Mouse (Mus musculus): ENCODE measurements around the gene Atf2. TPM values are rescaled to one million over a fixed set of nuclear protein-coding genes. Genes with fewer than 3 reads are reported as not detected.

Atf2 gene
- polyA plus RNA-seq (2012; rRNA removed), result 8.7 and 9.8 TPM in 2 replicates

DNA sequence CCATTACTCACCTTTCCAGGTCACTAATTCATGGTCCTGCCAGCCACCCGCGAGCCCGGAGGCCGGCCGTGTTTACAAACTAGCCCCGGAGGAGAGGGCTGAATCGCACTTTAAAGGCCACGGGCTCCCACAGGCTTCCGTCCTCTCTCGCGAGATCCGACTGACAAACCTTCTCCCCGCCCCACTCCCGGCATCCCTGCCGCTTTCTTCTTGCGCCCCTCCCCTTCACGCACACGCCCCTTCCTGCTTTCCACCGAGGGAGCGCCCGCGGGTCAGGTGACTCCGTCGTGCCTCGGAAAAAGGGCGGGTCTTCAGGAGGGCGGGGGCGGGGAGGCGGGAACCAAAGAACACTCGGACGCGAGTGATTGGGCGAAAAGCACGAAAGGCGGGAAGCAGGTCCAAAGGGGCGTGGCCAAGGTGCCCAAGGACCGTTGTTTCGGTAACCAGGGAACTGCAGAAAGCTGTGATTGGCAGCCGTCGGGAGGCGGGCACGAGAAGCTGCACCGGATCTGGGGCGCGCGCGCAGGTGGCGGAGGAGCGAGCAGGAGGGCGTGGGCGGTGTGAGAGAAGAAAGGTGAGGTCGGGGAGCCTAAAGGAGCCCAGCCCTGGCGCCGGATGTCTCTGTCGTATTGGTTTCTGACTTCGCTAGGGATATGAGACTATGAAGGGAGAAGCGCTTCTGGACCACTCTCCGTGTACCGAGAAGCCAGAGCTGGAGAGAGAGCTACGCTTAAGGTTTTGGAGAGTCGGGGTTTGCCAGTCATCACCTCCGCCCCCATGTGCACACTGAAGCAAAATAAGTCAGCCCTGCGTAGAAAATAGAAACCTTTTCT is at the start of gene Atf2:
Gene Atf2, minus strand, starts transcription at position 176 of the 833 bp plus-strand sequence.

DNA sequence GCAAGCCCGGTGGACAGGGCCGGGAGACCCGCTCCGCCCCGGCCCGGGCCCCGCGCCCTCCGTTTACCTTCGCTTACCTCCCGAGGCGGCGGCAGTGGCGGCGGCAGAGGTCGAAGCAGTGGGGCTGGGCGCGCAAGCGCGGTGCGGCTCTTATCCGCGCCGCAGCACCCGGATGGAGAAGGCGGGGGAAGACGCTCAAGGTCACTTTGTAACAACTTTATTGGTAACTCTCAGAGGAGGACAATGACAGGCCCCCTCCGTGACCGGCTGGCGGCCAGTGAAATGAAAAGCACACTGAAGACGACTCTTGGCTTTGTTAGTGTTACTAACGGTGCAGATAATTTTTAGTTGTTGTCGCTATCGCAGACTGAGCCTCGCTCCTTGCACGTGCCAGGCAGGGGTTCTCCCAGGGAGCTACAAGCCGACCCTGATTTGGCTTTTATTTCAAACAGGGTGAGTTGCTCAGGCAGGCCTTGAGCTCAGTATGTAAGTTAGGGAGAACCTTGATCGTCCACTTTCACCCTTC is 18.8 kb upstream of the Atf2 start, which contains the start of gene Atp5g3:
Gene Atp5g3, minus strand, starts transcription at position 152 of the 526 bp plus-strand sequence.

DNA sequence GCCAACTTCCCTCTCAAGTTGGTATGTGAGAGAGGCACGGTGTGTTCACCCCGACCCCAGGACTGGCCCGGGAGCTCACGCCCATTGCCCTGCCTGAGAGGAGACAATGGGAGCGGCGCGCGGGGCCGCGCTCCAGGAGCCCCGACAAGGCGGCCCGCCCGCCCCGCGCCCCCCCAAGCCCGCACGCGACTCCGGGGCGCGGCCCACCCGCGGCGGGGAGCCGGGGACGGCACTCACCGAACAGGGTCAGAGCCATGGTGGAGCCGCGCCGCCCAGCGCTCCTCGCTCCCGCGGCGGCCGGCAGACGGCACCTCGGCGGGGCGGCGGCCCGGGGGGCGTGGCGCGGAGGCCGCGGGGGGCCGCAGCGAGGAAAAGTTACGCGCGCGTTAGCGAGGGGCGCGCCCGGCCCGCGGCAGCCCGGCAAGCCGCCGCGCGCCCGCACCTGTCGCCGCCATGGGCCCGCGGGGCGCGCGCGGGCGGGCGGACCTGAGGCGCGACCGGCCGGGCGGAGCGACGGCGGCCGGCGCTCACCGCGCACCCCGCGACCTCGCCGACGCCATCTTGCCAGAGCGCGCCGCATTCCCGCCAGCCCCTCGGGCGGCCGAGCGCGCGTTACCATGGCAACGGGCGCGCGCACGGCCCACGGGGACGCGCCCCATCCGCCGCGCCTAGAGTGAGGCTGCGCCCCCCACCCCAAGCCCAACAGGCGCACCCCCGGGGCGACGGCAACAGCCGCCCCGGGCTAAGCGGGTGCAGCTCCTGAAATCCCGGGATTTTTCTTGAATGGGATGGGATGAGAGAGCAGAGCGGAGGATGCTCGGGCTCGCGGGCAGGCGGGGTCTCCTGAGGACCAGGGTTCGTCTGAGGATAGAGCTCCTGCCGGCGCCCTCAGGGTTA is 117.4 kb downstream of the Atf2 start, which contains the start of gene Chn1:
Gene Chn1, minus strand, starts transcription at position 561 of the 897 bp plus-strand sequence.

Other genes starting within 250 kb of the Atf2 start
- 0.65 and 1.1 TPM in 2 replicates for gene Chn1, start 117.3 kb downstream of the Atf2 start, polyA plus RNA-seq (2012; rRNA removed)
- gene Atp5g3, start 18.7 kb upstream of the Atf2 start, polyA plus RNA-seq (2012; rRNA removed), result 393 and 455 TPM in 2 replicates